ENCODE assay signal across 8 mouse cellular contexts in the genomic region with DNA sequence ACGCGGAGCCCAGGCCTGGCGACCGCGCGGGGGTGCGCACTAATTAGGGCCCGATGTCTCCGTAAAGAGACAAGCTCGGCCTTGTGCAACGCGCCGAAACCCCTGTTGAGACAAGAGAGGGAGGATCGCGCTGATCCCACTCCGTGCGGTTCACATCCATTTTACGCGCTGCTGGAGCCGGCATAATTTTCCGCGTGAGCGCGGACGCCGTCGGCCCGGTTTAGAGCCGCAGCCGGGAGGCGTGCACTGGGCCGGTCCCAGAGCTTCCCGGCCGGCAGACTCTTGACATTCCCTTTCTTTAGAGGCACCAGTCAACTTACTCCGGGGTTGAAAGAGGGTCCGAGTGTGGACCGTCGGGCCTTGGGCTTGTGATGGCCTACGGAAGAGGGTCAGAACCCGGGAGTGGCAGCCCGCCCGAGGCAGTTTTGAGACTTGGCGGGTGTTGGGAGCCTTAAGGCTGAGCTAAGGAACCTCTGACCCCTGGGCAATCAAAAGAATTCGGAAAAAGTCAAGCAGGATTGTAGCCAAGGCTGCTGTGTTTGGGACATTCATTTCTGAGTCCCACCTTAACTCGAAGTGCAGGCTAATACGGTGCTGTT. TPM values are rescaled to one million over a fixed set of nuclear protein-coding genes. Genes with fewer than 3 reads are reported as not detected.
DNase-seq lines count a peak whose midpoint lies in the region; ATAC-seq and TF ChIP-seq lines count a peak whose summit lies in the region.

No protein-coding gene starts in this region.

- intact Hi-C loops in left cerebral cortex, postnatal 4 days (cut with DNase I), result loop anchor here (5.0 to 10.0 kb wide), 5 partner anchors 254 to 1204 kb away; no protein-coding TSS in a partner anchor

- no peaks in the 10 kb centered on the region for H3K36me3 ChIP-seq in heart, embryonic 15.5 days
- no peaks in the 10 kb centered on the region for H3K36me3 ChIP-seq in hindbrain, embryonic 11.5 days (ENCODE audit: control insufficient read depth, insufficient read depth, low read length)
- peaks cover 15% of the 10 kb centered on the region for H3K36me3 ChIP-seq in megakaryocyte, embryonic 14.5 days (replicated peaks; ENCODE audit: low read length)

- H3K9ac ChIP-seq in heart, embryonic 15.5 days, result peak overlapping the region; percentile 64
- peak overlapping the region; percentile 55 for H3K9ac ChIP-seq in hindbrain, embryonic 11.5 days (ENCODE audit: low read depth, low read length)

- TF ChIP-seq CTCF in Patski (IDR thresholded peaks at IDR 0.05), result no peak

- H3K4me2 ChIP-seq in heart, embryonic 15.5 days, result peak overlapping the region; percentile 81
- H3K4me2 ChIP-seq in hindbrain, embryonic 11.5 days (replicated peaks; ENCODE audit: low read depth, low read length), result peak overlapping the region; percentile 69

- peak overlapping the region; percentile 90 for H3K27ac ChIP-seq in heart, embryonic 15.5 days
- peak overlapping the region; percentile 96 for H3K27ac ChIP-seq in hindbrain, embryonic 11.5 days (ENCODE audit: low read depth, low read length)

- POLR2A ChIA-PET in Patski (lab: Charles Lee), result interaction anchor here (0.6 kb wide), 2 partner anchors 39 to 1031 kb away, joined by 3 to 4 read pairs; no protein-coding TSS in a partner anchor

- peak overlapping the region; percentile 68 for H3K4me3 ChIP-seq in heart, embryonic 15.5 days
- H3K4me3 ChIP-seq in hindbrain, embryonic 11.5 days (ENCODE audit: low read depth, low read length), result peak overlapping the region; percentile 39
- H3K4me3 ChIP-seq in megakaryocyte, embryonic 14.5 days (replicated peaks), result peak overlapping the region; percentile 98

- WGBS in heart, embryonic 15.5 days, result 1% methylated on average over 46 of the region's 46 CpGs
- WGBS in hindbrain, embryonic 11.5 days, result under 1% methylated on average over 46 of the region's 46 CpGs

- in situ Hi-C loops in Patski (cut with MboI; ENCODE audit: low pct_unique_long_range_greater_than_20kb), result no loop called here

- no peaks in the 10 kb centered on the region for H3K9me3 ChIP-seq in heart, embryonic 15.5 days (replicated peaks)
- H3K9me3 ChIP-seq in hindbrain, embryonic 11.5 days (ENCODE audit: control insufficient read depth, low read length), result no peaks in the 10 kb centered on the region
- no peaks in the 10 kb centered on the region for H3K9me3 ChIP-seq in megakaryocyte, embryonic 14.5 days

- peaks cover 21% of the 10 kb centered on the region for H3K4me1 ChIP-seq in heart, embryonic 15.5 days (replicated peaks)
- H3K4me1 ChIP-seq in hindbrain, embryonic 11.5 days (replicated peaks; ENCODE audit: control insufficient read depth, insufficient read depth, low read length), result peaks cover 2% of the 10 kb centered on the region; the same call in 1 of the 2 replicates
- H3K4me1 ChIP-seq in megakaryocyte, embryonic 14.5 days, result peaks cover 22% of the 10 kb centered on the region

- CTCF ChIA-PET in Patski (lab: Charles Lee), result interaction anchor here (1.3 to 1.4 kb wide), 2 partner anchors 14 to 21 kb away, joined by 3 to 4 read pairs; no protein-coding TSS in a partner anchor

- 0 out of 2 replicates have a peak, but pooled peaks cover 4% of the 10 kb centered on the region for H3K27me3 ChIP-seq in heart, embryonic 15.5 days
- peaks cover 36% of the 10 kb centered on the region for H3K27me3 ChIP-seq in Patski
- no peaks in the 10 kb centered on the region; the same call in 1 of the 2 replicates for H3K27me3 ChIP-seq in hindbrain, embryonic 11.5 days (ENCODE audit: control insufficient read depth, insufficient read depth, low read length)
- peaks cover 6% of the 10 kb centered on the region for H3K27me3 ChIP-seq in megakaryocyte, embryonic 14.5 days (replicated peaks)

- DNase-seq in heart, adult 9 months (ENCODE audit: low spot score in 2 of 2), result no peak
- DNase-seq in Patski (ENCODE audit: low read depth, low spot score), result no peak
- no peak for DNase-seq in hindbrain, embryonic 11.5 days (ENCODE audit: low spot score)
- DNase-seq in left cerebral cortex, postnatal 4 days, result no peak
- DNase-seq in gastrocnemius, adult 8-10 months (ENCODE audit: low spot score in 2 of 2), result no peak
- DNase-seq in cerebellum, adult 9-10 months, result no peak

- ATAC-seq in heart, embryonic 15.5 days (replicated peaks; ENCODE audit: insufficient number of reproducible peaks, insufficient read depth, low FRiP score, low read depth), result peak; percentile 23
- ATAC-seq in Patski, result peak; percentile 12
- ATAC-seq in hindbrain, embryonic 11.5 days (ENCODE audit: low FRiP score), result peak; percentile 79

RNA-seq across cellular contexts. Expression of a gene that starts 0.9 kb away (rescaled TPM):
- polyA plus RNA-seq in heart, embryonic 15.5 days (2015; fragmentation: Nextera tagmentation; extraction: Ambion mirVana), result 7.3 and 8.7 TPM in 2 replicates
- 2.9 TPM for polyA plus RNA-seq in Patski (2021)
- 23.2 and 31.1 TPM in 2 replicates for polyA plus RNA-seq in hindbrain, embryonic 11.5 days (2014; fragmentation: Nextera tagmentation; extraction: Ambion mirVana)
- 3.8 and 5.4 TPM in 2 replicates for polyA plus RNA-seq in megakaryocyte, embryonic 14.5 days (2012; ENCODE audit: insufficient read depth, low replicate concordance)
- 10 to 100 TPM; 61.1 to 63.0 TPM for total RNA-seq in left cerebral cortex, postnatal 4 days (2021)
- 10 to 100 TPM; 15.0 to 17.9 (median 16.5) TPM for total RNA-seq in gastrocnemius, adult 8-10 months (2022)

Comparison
In these comparisons a context has a peak if more than half of its experiments do, and no peak if none do; other contexts are left out.
1. ATAC-seq: peak in every context shown above with its lines; median percentile 79 in hindbrain, embryonic 11.5 days; 23 in heart, embryonic 15.5 days; 12 in Patski.
2. H3K4me3 ChIP-seq: peak in every context shown above with its lines; median percentile 98 in megakaryocyte, embryonic 14.5 days; 68 in heart, embryonic 15.5 days; 39 in hindbrain, embryonic 11.5 days.